Mouse (Mus musculus) kidney, embryonic 14.5 days (tissue): ENCODE results near the gene Gga2. TPM values are rescaled to one million over a fixed set of nuclear protein-coding genes. Genes with fewer than 3 reads are reported as not detected.

Source experiments
- ATAC-seq: fragments of 200-750 bp; cut with Nextera tagmentation; 2 replicates; pipeline ENCODE4 v1.8.0; 2017; ENCODE audit warnings: moderate number of reproducible peaks, mild to moderate bottlenecking, moderate TSS enrichment, moderate library complexity; ENCODE audit not compliant: low FRiP score, low TSS enrichment
- H3K27ac ChIP-seq: fragments of 300-500 bp; sonication (generic); 2 replicates; pipeline ENCODE4 v1.5.1; 2014; ENCODE audit warnings: low read depth, mild to moderate bottlenecking, low read length, moderate library complexity, mixed read lengths
- H3K27me3 ChIP-seq: fragments of 300-500 bp; sonication (generic); 2 replicates; pipeline ENCODE4 v1.6.1; 2014; ENCODE audit warnings: mild to moderate bottlenecking, low read length; ENCODE audit not compliant: control insufficient read depth, insufficient read depth
- H3K36me3 ChIP-seq: fragments of 300-500 bp; sonication (generic); 2 replicates; pipeline ENCODE4 v1.6.1; 2014; ENCODE audit warnings: low read length, mixed read lengths; ENCODE audit not compliant: control insufficient read depth, insufficient read depth
- H3K4me1 ChIP-seq: fragments of 300-500 bp; sonication (generic); 2 replicates; pipeline ENCODE4 v1.6.1; 2014; ENCODE audit warnings: low read length, mixed read lengths; ENCODE audit not compliant: control insufficient read depth, insufficient read depth
- H3K4me2 ChIP-seq: fragments of 300-500 bp; sonication (generic); replicated peaks from 2 replicates; pipeline ENCODE4 v1.6.1; 2014; ENCODE audit warnings: low read depth, mild to moderate bottlenecking, low read length
- H3K4me3 ChIP-seq: fragments of 300-500 bp; sonication (generic); 2 replicates; pipeline ENCODE4 v1.5.1; 2014; ENCODE audit warnings: mild to moderate bottlenecking, low read length
- H3K9ac ChIP-seq: fragments of 300-500 bp; sonication (generic); 2 replicates; pipeline ENCODE4 v1.6.1; 2014; ENCODE audit warnings: low read depth, mild to moderate bottlenecking, low read length, moderate library complexity
- H3K9me3 ChIP-seq: fragments of 300-500 bp; sonication (generic); 2 replicates; pipeline ENCODE4 v1.6.1; 2016; ENCODE audit warnings: low read length; ENCODE audit not compliant: control insufficient read depth
- whole genome bisulfite sequencing: fragments of 180-500 bp; shearing (Covaris S2); extraction: QIAGEN DNeasy Blood & Tissue Kit; methylation state at CpG from one replicate; pipeline ENCODE4 v1.1.7; 2014; 5-methylcytosine and 5-hydroxymethylcytosine counted together
- polyA plus RNA-seq: library from polyadenylated mRNA; unstranded; fragments of >200 nt; fragmentation: Nextera tagmentation; extraction: Ambion mirVana; gene quantifications from 2 replicates; pipeline ENCODE4 v1.2.1, GENCODE M21; 2014

Gga2 gene
- polyA plus RNA-seq, 1 experiment from 2014 or later, result 55.9 TPM

DNA sequence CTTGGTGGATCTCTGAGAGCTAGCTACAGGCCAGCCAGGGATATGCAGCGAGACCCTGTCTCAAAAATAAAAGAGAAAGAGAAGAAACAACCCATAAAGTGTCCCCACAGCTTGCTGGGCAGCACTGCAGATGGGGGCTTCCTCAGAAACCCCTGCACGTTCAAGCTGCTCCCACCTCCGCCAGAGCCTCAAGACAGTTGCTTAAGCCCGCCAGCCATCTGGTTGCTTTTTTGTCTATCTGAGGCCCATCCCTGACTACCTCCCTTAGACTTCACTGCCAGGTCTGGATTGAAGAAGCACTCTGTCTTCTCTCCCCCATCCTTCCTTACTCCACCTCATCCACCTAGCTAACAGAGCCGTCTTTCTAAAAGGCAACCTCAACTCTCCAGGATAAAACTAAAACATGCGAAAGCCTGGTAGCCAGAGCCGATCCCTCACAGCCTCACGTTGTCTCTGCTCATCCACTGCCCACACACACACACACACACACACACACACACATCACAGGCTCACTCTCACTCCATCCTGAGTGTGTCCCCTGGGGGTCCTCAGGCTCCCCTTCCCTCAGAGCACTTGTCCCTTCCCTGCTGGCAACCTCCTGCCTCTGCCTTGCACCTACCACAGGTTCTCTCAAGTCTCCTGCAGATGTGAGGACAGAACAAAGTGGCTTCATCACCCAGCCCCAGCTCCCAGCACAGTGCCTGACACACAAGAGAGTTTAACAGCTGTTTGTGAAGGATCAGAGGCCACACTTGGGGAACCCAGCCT is 82.7 kb downstream of the Gga2 start:
- H3K27me3 ChIP-seq, result no peaks in the 10 kb centered on the region
- no peak for ATAC-seq
- H3K4me1 ChIP-seq, result peaks cover 27% of the 10 kb centered on the region; the same call in 1 of the 2 replicates
- H3K9ac ChIP-seq, result no peak overlapping the region
- H3K4me3 ChIP-seq, result no peak overlapping the region
- no peak overlapping the region for H3K27ac ChIP-seq
- WGBS, result 89% methylated on average over 8 of the region's 8 CpGs
- no peak overlapping the region for H3K4me2 ChIP-seq
- no peaks in the 10 kb centered on the region for H3K9me3 ChIP-seq
- peaks cover 4% of the 10 kb centered on the region; the same call in 1 of the 2 replicates for H3K36me3 ChIP-seq

DNA sequence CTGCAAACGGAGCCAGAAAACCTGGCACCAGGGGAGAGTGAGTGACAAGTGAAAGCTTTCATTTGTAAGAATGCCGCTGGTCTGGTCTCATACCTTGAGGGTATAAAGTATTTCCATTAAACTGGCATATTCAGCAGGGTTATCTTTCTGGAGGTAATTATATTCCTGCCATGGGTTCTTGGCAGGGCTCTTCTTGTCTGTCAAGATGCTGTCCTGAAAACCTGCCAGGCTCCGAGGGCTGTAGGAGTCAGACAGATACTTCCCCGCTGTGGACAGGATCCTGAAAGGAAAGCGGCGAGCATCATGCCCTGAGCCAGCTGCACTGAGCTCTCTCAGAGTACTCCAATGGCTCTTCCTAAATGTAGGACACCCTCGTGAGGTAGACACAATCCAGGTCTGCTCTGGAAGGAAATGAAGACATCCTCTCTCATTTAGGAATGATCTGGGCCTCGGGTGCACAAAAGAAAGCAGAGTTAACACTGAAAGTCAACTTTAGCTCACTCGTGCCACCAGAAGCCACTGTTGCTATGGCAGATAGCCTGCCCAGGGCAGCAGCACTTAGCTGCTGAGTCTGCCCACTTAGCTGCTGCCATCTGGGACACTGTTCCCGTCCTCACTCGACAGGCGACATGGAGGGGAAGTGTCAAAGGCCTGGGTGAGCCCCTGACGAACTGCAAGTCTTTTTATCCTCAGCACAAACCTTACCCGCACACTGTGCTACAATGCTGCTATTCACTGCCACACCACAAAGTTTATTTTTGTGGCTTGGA is 84.0 kb downstream of the Gga2 start:
- Histone ChIP-seq H3K4me3 (no peak overlapping the region), H3K36me3 (peaks cover 3% of the 10 kb centered on the region; the same call in 1 of the 2 replicates), H3K9ac (no peak overlapping the region), H3K4me2 (no peak overlapping the region), H3K4me1 (peaks cover 27% of the 10 kb centered on the region; the same call in 1 of the 2 replicates), H3K27me3 (no peaks in the 10 kb centered on the region), H3K27ac (peak overlapping the region; percentile 51; the same call in 1 of the 2 replicates), H3K9me3 (no peaks in the 10 kb centered on the region)
- 71% methylated on average over 14 of the region's 14 CpGs for WGBS
- ATAC-seq, result no peak

Other genes with a start within 250 kb of the Gga2 start
- gene Scnn1b, start 156.2 kb downstream of the Gga2 start, polyA plus RNA-seq, result 20.5 and 24.9 TPM in 2 replicates
- 15.6 and 28.3 TPM in 2 replicates for gene Cog7, start 39.5 kb downstream of the Gga2 start, polyA plus RNA-seq
- 60.0 and 101 TPM in 2 replicates for gene Ubfd1, start 46.0 kb upstream of the Gga2 start, polyA plus RNA-seq
- 13.4 and 19.6 TPM in 2 replicates for gene Ears2, start 46.0 kb upstream of the Gga2 start, polyA plus RNA-seq
- 713 and 832 TPM in 2 replicates for gene Ndufab1, start 80.7 kb upstream of the Gga2 start, polyA plus RNA-seq
- 16.8 and 23.0 TPM in 2 replicates for gene Palb2, start 111.8 kb upstream of the Gga2 start, polyA plus RNA-seq
- 107 and 113 TPM in 2 replicates for gene Dctn5, start 111.8 kb upstream of the Gga2 start, polyA plus RNA-seq
- gene Plk1, start 138.2 kb upstream of the Gga2 start, polyA plus RNA-seq, result 114 and 133 TPM in 2 replicates
- not detected in 2 replicates for gene Ern2, start 165.0 kb upstream of the Gga2 start, polyA plus RNA-seq
- 0.17 and 0.38 TPM in 2 replicates for gene Chp2, start 198.3 kb upstream of the Gga2 start, polyA plus RNA-seq